ENCODE assay signal across 24 mouse cellular contexts in genomic region chr8:86419059-86419651, GRCm38 (mm10).
DNase-seq lines count a peak whose midpoint lies in the region; ATAC-seq and TF ChIP-seq lines count a peak whose summit lies in the region.
"Had no signal": no experiment of that assay in that cellular context is flagged by ENCODE, and none has a peak within 500 bp of the region (broad histone marks: within the 10 kb centered on the region; RNA-seq: fewer than 3 reads in every experiment).

No protein-coding gene starts in this region.

- no peaks in the 10 kb centered on the region for H3K9me3 ChIP-seq in forebrain, embryonic 13.5 days (replicated peaks)
- H3K9me3 ChIP-seq in forebrain, embryonic 11.5 days (ENCODE audit: control insufficient read depth, low read length): no peaks in the 10 kb centered on the region
- H3K9me3 ChIP-seq in kidney, embryonic 16.5 days (ENCODE audit: low read length): no peaks in the 10 kb centered on the region
- H3K9me3 ChIP-seq in midbrain, embryonic 10.5 days (replicated peaks): no peaks in the 10 kb centered on the region
- no peaks in the 10 kb centered on the region for H3K9me3 ChIP-seq in midbrain, postnatal 0 days (ENCODE audit: low read length)
- H3K9me3 ChIP-seq: embryonic facial prominence, embryonic 15.5 days had no signal

- H3K36me3 ChIP-seq in forebrain, embryonic 13.5 days (ENCODE audit: poor library complexity, severe bottlenecking): no peaks in the 10 kb centered on the region
- H3K36me3 ChIP-seq in forebrain, embryonic 11.5 days (ENCODE audit: control insufficient read depth, insufficient read depth, low read length): no peaks in the 10 kb centered on the region
- H3K36me3 ChIP-seq in kidney, embryonic 16.5 days (ENCODE audit: insufficient read depth, low read length): no peaks in the 10 kb centered on the region
- no peaks in the 10 kb centered on the region for H3K36me3 ChIP-seq in midbrain, embryonic 10.5 days
- H3K36me3 ChIP-seq in midbrain, postnatal 0 days (ENCODE audit: insufficient read depth, low read length): no peaks in the 10 kb centered on the region
- no peaks in the 10 kb centered on the region for H3K36me3 ChIP-seq in heart, adult 2 months (ENCODE audit: control insufficient read depth, insufficient read depth, low read length)
- H3K36me3 ChIP-seq: embryonic facial prominence, embryonic 15.5 days; heart, embryonic 12.5 days had no signal

- no peak for TF ChIP-seq CTCF in midbrain, postnatal 0 days (IDR thresholded peaks at IDR 0.05)
- no peak for TF ChIP-seq CTCF in heart, adult 2 months (IDR thresholded peaks at IDR 0.05)

- H3K9ac ChIP-seq in forebrain, embryonic 13.5 days: no peak overlapping the region
- no peak overlapping the region for H3K9ac ChIP-seq in forebrain, embryonic 11.5 days (ENCODE audit: low read length)
- no peak overlapping the region for H3K9ac ChIP-seq in kidney, embryonic 16.5 days (replicated peaks; ENCODE audit: low read length)
- no peak overlapping the region for H3K9ac ChIP-seq in midbrain, postnatal 0 days (replicated peaks; ENCODE audit: low read length, poor library complexity, severe bottlenecking)
- H3K9ac ChIP-seq in heart, adult 2 months (ENCODE audit: low read depth, low read length): no peak overlapping the region
- H3K9ac ChIP-seq: embryonic facial prominence, embryonic 15.5 days; heart, embryonic 12.5 days had no signal

- H3K4me2 ChIP-seq in forebrain, embryonic 13.5 days: no peak overlapping the region
- H3K4me2 ChIP-seq in forebrain, embryonic 11.5 days (ENCODE audit: low read depth, low read length, severe bottlenecking): no peak overlapping the region
- no peak overlapping the region for H3K4me2 ChIP-seq in kidney, embryonic 16.5 days (replicated peaks; ENCODE audit: low read depth, low read length)
- no peak overlapping the region for H3K4me2 ChIP-seq in midbrain, postnatal 0 days (ENCODE audit: low read depth, low read length, poor library complexity, severe bottlenecking)
- H3K4me2 ChIP-seq: embryonic facial prominence, embryonic 15.5 days; heart, embryonic 12.5 days had no signal

- DNase-seq in forebrain, embryonic 11.5 days (ENCODE audit: low spot score): no peak
- DNase-seq in kidney, postnatal 4 days: no peak
- no peak for DNase-seq in midbrain, embryonic 10.5 days (ENCODE audit: low spot score)
- DNase-seq in midbrain, postnatal 0 days (ENCODE audit: low spot score): no peak
- DNase-seq in spleen, adult 18-20 months: no peak
- DNase-seq in heart, adult 2 months: no peak
- DNase-seq: adrenal gland, postnatal 25 days; cerebellum, adult 11-12 months; cerebellum, postnatal 14 days; gastrocnemius, postnatal 36 days; heart, postnatal 14 days; kidney, adult 9 months; left cerebral cortex, postnatal 4 days; liver; thymus, adult 2 months had no signal

- no peak overlapping the region for H3K27ac ChIP-seq in forebrain, embryonic 13.5 days
- H3K27ac ChIP-seq in forebrain, embryonic 11.5 days (ENCODE audit: low read depth, low read length): no peak overlapping the region
- H3K27ac ChIP-seq in kidney, embryonic 16.5 days (ENCODE audit: low read length): peak overlapping the region; percentile 17
- H3K27ac ChIP-seq in midbrain, embryonic 10.5 days (replicated peaks): peak overlapping the region; percentile 46; the same call in 1 of the 2 replicates
- H3K27ac ChIP-seq in midbrain, postnatal 0 days (ENCODE audit: low read depth, low read length): peak overlapping the region; percentile 3; the same call in 1 of the 2 replicates
- H3K27ac ChIP-seq in heart, adult 2 months: no peak overlapping the region
- H3K27ac ChIP-seq: embryonic facial prominence, embryonic 15.5 days; layer of hippocampus, adult 2 months; left cerebral cortex, adult 2 months had no signal

- H3K4me3 ChIP-seq in forebrain, embryonic 13.5 days: no peak overlapping the region
- no peak overlapping the region for H3K4me3 ChIP-seq in forebrain, embryonic 11.5 days (ENCODE audit: low read depth, low read length)
- no peak overlapping the region for H3K4me3 ChIP-seq in kidney, embryonic 16.5 days (ENCODE audit: low read length)
- H3K4me3 ChIP-seq in midbrain, embryonic 10.5 days: no peak overlapping the region
- H3K4me3 ChIP-seq in midbrain, postnatal 0 days (ENCODE audit: low read depth, low read length): no peak overlapping the region
- H3K4me3 ChIP-seq in heart, adult 2 months: no peak overlapping the region
- H3K4me3 ChIP-seq: embryonic facial prominence, embryonic 15.5 days; heart, embryonic 12.5 days; layer of hippocampus, adult 2 months; left cerebral cortex, adult 2 months had no signal

- H3K4me1 ChIP-seq in forebrain, embryonic 13.5 days: peaks cover 7% of the 10 kb centered on the region
- no peaks in the 10 kb centered on the region; the same call in 1 of the 2 replicates for H3K4me1 ChIP-seq in forebrain, embryonic 11.5 days (replicated peaks; ENCODE audit: control insufficient read depth, insufficient read depth, low read length)
- no peaks in the 10 kb centered on the region for H3K4me1 ChIP-seq in kidney, embryonic 16.5 days (ENCODE audit: insufficient read depth, low read length)
- peaks cover 15% of the 10 kb centered on the region for H3K4me1 ChIP-seq in midbrain, embryonic 10.5 days
- H3K4me1 ChIP-seq in midbrain, postnatal 0 days (ENCODE audit: insufficient read depth, low read length): no peaks in the 10 kb centered on the region
- no peaks in the 10 kb centered on the region for H3K4me1 ChIP-seq in heart, adult 2 months (ENCODE audit: control insufficient read depth, insufficient read depth, low read length)
- H3K4me1 ChIP-seq: embryonic facial prominence, embryonic 15.5 days; heart, embryonic 12.5 days had no signal

- TF ChIP-seq POLR2A in heart, adult 2 months (IDR thresholded peaks at IDR 0.05; ENCODE audit: insufficient read depth, low read depth, low read length): no peak

- intact Hi-C loops in heart, adult 2 months (cut with DNase I): no loop called here

- no peaks in the 10 kb centered on the region for H3K27me3 ChIP-seq in forebrain, embryonic 13.5 days
- H3K27me3 ChIP-seq in forebrain, embryonic 11.5 days (ENCODE audit: control insufficient read depth, insufficient read depth, low read length): no peaks in the 10 kb centered on the region
- no peaks in the 10 kb centered on the region for H3K27me3 ChIP-seq in kidney, embryonic 16.5 days (ENCODE audit: insufficient read depth, low read length)
- no peaks in the 10 kb centered on the region for H3K27me3 ChIP-seq in midbrain, embryonic 10.5 days (ENCODE audit: low read depth, poor library complexity, severe bottlenecking)
- H3K27me3 ChIP-seq in midbrain, postnatal 0 days (ENCODE audit: insufficient read depth, low read length): no peaks in the 10 kb centered on the region
- peaks cover 2% of the 10 kb centered on the region; the same call in 1 of the 2 replicates for H3K27me3 ChIP-seq in heart, adult 2 months (ENCODE audit: control insufficient read depth, insufficient read depth, low read length)
- H3K27me3 ChIP-seq: CH12.LX; embryonic facial prominence, embryonic 15.5 days; heart, embryonic 12.5 days had no signal

- WGBS in forebrain, embryonic 13.5 days: 56% methylated on average over 5 of the region's 5 CpGs
- 74% methylated on average over 5 of the region's 5 CpGs for WGBS in forebrain, embryonic 11.5 days
- 72% methylated on average over 5 of the region's 5 CpGs for whole genome bisulfite sequencing in kidney, embryonic 16.5 days
- WGBS in midbrain, embryonic 10.5 days: 82% methylated on average over 5 of the region's 5 CpGs
- WGBS in midbrain, postnatal 0 days: 41% methylated on average over 5 of the region's 5 CpGs
- 69% methylated on average over 5 of the region's 5 CpGs for WGBS in heart, adult 2 months

- TF ChIP-seq EP300 in heart, adult 2 months (IDR thresholded peaks at IDR 0.05; ENCODE audit: insufficient read depth, low read depth, low read length): no peak

- H3K79me2 ChIP-seq in heart, adult 2 months (replicated peaks; ENCODE audit: control insufficient read depth, insufficient read depth, low read length): no peaks in the 10 kb centered on the region

- ATAC-seq in forebrain, embryonic 13.5 days: peak; percentile 82; the same call in 1 of the 2 replicates
- no peak for ATAC-seq in forebrain, embryonic 11.5 days (replicated peaks; ENCODE audit: low FRiP score)
- ATAC-seq in kidney, embryonic 16.5 days (ENCODE audit: low FRiP score, low TSS enrichment): no peak
- no peak for ATAC-seq in midbrain, postnatal 0 days (ENCODE audit: low FRiP score)
- ATAC-seq: inflammation-experienced regulatory T-cells, adult 6 months; lung, postnatal 0 days had no signal

Comparison
In these comparisons a context has a peak if more than half of its experiments do, and no peak if none do; other contexts are left out.
1. H3K27ac ChIP-seq: peak in kidney, embryonic 16.5 days (single experiment), midbrain, embryonic 10.5 days (single experiment) and midbrain, postnatal 0 days (single experiment); none in forebrain, embryonic 13.5 days (single experiment), forebrain, embryonic 11.5 days (single experiment) and heart, adult 2 months (single experiment).